Comparison of ENCODE assay signal across 13 mouse cellular contexts in the genomic region with DNA sequence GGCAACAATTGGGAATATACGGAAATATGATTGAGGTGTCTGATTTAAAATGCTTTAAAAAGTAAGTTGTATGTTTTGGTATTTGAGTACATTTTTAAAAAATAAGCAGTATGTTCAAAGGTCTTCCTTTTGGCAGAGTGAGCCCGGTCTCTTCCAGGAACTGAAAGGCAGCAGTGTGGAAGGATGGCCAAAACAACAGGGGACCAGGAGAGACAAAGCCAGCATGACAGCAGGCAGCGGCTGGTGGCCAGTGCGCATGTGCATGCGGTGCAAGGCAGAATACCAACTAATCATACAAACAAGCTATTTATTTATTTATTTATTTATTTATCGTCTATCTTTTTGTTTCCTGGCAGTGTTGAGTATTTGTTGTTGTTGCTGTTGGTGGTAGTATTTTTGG. TPM values are rescaled to one million over a fixed set of nuclear protein-coding genes. Genes with fewer than 3 reads are reported as not detected.
A peak's percentile ranks its signal among the peaks of the same experiment; 100 is the strongest.
DNase-seq lines count a peak whose midpoint lies in the region; TF ChIP-seq lines count a peak whose summit lies in the region.
"Had no signal": no experiment of that assay in that cellular context is flagged by ENCODE, and none has a peak within 500 bp of the region (broad histone marks: within the 10 kb centered on the region; RNA-seq: fewer than 3 reads in every experiment).

No protein-coding gene starts in this region.

- H3K36me3 ChIP-seq in heart, adult 2 months (ENCODE audit: control insufficient read depth, insufficient read depth, low read length), result no peaks in the 10 kb centered on the region
- H3K36me3 ChIP-seq: G1E; heart, embryonic 13.5 days; midbrain, embryonic 15.5 days; neural tube, embryonic 12.5 days had no signal

- no peak overlapping the region for H3K9ac ChIP-seq in heart, adult 2 months (ENCODE audit: low read depth, low read length)
- H3K9ac ChIP-seq: heart, embryonic 13.5 days; midbrain, embryonic 15.5 days; neural tube, embryonic 12.5 days had no signal

- DNase-seq in heart, adult 2 months, result peak; percentile 24 to 52
- no peak for DNase-seq in heart, adult 8-10 months (ENCODE audit: low spot score)
- DNase-seq in lung, postnatal 10 days, result peak; percentile 54
- no peak for DNase-seq in lung, adult 18-20 months
- peak; percentile 56 for DNase-seq in brain, embryonic 14.5 days (ENCODE audit: low read depth)
- DNase-seq in cerebellum, postnatal 14 days, result peak; percentile 93 to 95
- DNase-seq in adrenal gland, postnatal 14 days, result no peak
- no peak for DNase-seq in thymus, postnatal 4 days
- DNase-seq: B cell, adult 2 months had no signal

- TF ChIP-seq CTCF in heart, adult 2 months (IDR thresholded peaks at IDR 0.05), result no peak
- TF ChIP-seq CTCF in brain, embryonic 14.5 days (IDR thresholded peaks at IDR 0.05; ENCODE audit: borderline replicate concordance, extremely low read depth, insufficient read depth, insufficient read length), result no peak

- no peaks in the 10 kb centered on the region for H3K4me1 ChIP-seq in heart, adult 2 months (ENCODE audit: control insufficient read depth, insufficient read depth, low read length)
- H3K4me1 ChIP-seq: midbrain, embryonic 15.5 days; neural tube, embryonic 12.5 days had no signal

- no peak overlapping the region for H3K27ac ChIP-seq in heart, adult 2 months
- H3K27ac ChIP-seq: heart, embryonic 13.5 days; midbrain, embryonic 15.5 days; neural tube, embryonic 12.5 days had no signal

- intact Hi-C loops in heart, adult 2 months (cut with DNase I), result no loop called here

- no peak for TF ChIP-seq EP300 in heart, adult 2 months (IDR thresholded peaks at IDR 0.05; ENCODE audit: insufficient read depth, low read depth, low read length)

- TF ChIP-seq POLR2A in heart, adult 2 months (IDR thresholded peaks at IDR 0.05; ENCODE audit: insufficient read depth, low read depth, low read length), result no peak
- TF ChIP-seq POLR2A in brain, embryonic 14.5 days (IDR thresholded peaks at IDR 0.05; ENCODE audit: borderline replicate concordance, extremely low read depth, insufficient read depth, insufficient read length, poor library complexity, severe bottlenecking), result no peak

- WGBS in heart, adult 2 months, result 92% methylated on average over 6 of the region's 6 CpGs

- no peaks in the 10 kb centered on the region for H3K27me3 ChIP-seq in heart, adult 2 months (ENCODE audit: control insufficient read depth, insufficient read depth, low read length)
- H3K27me3 ChIP-seq: heart, embryonic 13.5 days; midbrain, embryonic 15.5 days; neural tube, embryonic 12.5 days had no signal

- H3K4me3 ChIP-seq in heart, adult 2 months, result no peak overlapping the region
- H3K4me3 ChIP-seq: heart, embryonic 13.5 days; midbrain, embryonic 15.5 days; neural tube, embryonic 12.5 days had no signal

- no peaks in the 10 kb centered on the region for H3K79me2 ChIP-seq in heart, adult 2 months (replicated peaks; ENCODE audit: control insufficient read depth, insufficient read depth, low read length)

RNA-seq across cellular contexts. Expression of a gene that starts 59.9 kb away (rescaled TPM):
- total RNA-seq in heart, adult 2 months (2021), result 10 to 100 TPM; 24.2 to 27.0 TPM
- 7.0 and 10.1 TPM in 2 replicates for polyA plus RNA-seq in heart, adult 2 months (2012; rRNA removed)
- 10 to 100 TPM; 19.6 to 23.3 (median 21.5) TPM for total RNA-seq in heart, adult 8-10 months (2022)
- polyA plus RNA-seq in brain, embryonic 14.5 days (2012; rRNA removed), result 24.9 and 29.9 TPM in 2 replicates
- 31.3 and 34.2 TPM in 2 replicates for total RNA-seq in adrenal gland, postnatal 14 days (2021)

Comparison
In these comparisons a context has a peak if more than half of its experiments do, and no peak if none do; other contexts are left out.
1. DNase-seq: peak in heart, adult 2 months (2 of 2), lung, postnatal 10 days (single experiment), brain, embryonic 14.5 days (single experiment) and cerebellum, postnatal 14 days (2 of 2); none in heart, adult 8-10 months (single experiment), lung, adult 18-20 months (0 of 2), adrenal gland, postnatal 14 days (single experiment) and thymus, postnatal 4 days (single experiment).